Mouse (Mus musculus): ENCODE measurements around the gene Ppp1ca. TPM values are rescaled to one million over a fixed set of nuclear protein-coding genes. Genes with fewer than 3 reads are reported as not detected.

The Ppp1ca gene
- polyA plus RNA-seq, 1 experiment from 2014 or later = 560 TPM

DNA sequence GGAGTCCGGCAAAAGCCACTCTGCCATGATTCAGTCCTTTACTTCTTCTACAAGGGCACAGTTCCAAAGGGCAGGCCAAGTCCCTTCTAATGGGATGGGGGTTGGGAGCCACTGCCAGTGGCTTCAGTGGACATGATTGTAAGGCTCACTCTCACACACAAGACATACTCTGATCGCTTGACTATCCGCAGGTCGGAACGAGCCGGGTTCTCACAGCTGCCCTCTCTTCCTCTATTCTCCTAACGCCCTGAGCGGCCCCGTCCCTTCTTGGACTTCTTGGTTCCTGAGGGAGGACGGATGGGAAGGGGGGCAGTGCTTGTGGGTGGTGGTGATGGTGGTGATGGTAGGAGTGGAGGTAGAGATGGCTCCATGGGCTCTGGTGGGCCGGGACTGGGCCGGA is 35.1 kb upstream of the Ppp1ca start:
- WGBS = 92% methylated on average over 12 of the region's 12 CpGs
- ATAC-seq (replicated peaks) = no peak

DNA sequence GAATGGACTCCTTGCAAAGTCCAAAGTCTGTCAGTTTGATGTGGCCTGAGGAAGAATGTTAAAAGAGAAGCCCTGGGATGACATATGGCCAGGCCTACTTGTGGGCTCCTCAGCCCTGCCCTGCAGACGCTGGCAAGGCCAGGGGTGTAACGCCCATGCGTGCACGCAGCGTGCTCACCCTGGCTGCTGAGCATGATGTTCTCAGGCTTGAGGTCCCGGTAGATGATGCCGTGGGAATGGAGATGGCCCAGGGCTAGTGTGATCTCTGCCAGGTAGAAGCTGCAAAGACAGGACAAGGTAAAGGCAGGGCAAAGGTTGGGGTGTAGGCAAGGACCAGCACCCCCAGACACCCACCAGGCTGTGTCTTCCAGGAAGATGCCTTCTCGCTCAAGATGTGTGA is 32.8 kb upstream of the Ppp1ca start:
- Histone ChIP-seq H3K4me1 (peaks cover 14% of the 10 kb centered on the region), H3K27ac (replicated peaks) (no peak overlapping the region), H3K4me3 (no peak overlapping the region), H3K9me3 (no peaks in the 10 kb centered on the region), H3K4me2 (replicated peaks) (no peak overlapping the region), H3K9ac (replicated peaks) (no peak overlapping the region), H3K36me3 (peaks cover 50% of the 10 kb centered on the region), H3K27me3 (no peaks in the 10 kb centered on the region)
- WGBS = 98% methylated on average over 8 of the region's 8 CpGs
- ATAC-seq (replicated peaks) = no peak

More for the DNA sequence above, 35.1 kb upstream of the Ppp1ca start:
- Histone ChIP-seq H3K4me1 (no peaks in the 10 kb centered on the region), H3K9me3 (no peaks in the 10 kb centered on the region), H3K27ac (replicated peaks) (no peak overlapping the region), H3K4me3 (no peak overlapping the region), H3K27me3 (no peaks in the 10 kb centered on the region), H3K36me3 (peaks cover 50% of the 10 kb centered on the region), H3K9ac (replicated peaks) (no peak overlapping the region), H3K4me2 (replicated peaks) (no peak overlapping the region)

DNA sequence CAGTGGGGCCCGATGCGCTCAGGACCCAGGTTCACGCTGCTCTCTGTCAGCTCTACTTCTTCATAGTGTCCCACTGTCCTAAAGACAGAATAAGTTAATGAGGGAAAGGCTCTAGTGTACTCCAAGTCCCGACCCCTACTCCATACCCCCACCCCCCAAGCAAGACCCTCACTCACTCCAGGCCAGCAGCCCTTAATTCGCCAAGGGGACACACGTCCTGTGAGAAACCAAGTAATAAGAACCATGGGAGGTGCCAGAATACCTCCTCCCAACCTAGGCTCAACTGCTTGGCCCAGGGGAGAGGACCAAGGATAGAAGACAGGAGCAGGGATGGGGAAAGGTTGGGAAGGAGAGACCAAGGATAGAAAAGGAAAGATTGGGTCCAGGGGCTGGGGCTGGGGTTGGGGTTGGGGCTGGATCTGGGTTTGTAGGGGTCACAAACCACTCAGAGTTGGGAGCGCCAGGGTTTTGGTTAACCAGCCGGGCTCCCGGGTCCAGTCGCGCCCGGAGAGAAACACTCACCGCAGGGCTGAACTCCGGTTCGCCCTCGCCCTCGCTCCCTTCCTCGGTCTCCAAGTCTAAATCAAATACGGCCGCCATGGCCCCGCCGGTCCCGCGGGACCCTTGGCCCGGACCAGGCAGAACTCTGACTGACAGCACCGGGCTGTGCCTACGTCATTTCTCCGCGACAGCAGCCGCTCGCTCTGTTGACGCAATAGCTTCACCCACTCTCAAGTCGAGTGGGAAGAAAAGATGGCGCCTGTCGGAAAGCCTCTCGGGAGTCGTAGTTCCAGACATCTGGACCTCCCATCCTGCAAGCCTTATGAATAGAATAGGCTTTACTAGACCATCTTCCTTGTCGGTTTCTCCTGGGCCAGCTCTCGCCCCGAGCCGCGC is 29.0 kb upstream of the Ppp1ca start, which contains the start of gene Rps6kb2:
Gene Rps6kb2 (minus strand): TSS at position 709 of the 897 bp plus-strand sequence.
- H3K36me3 ChIP-seq = peaks cover 32% of the 10 kb centered on the region
- H3K4me3 ChIP-seq = peak within 1 kb of the TSS; percentile 75
- peak; percentile 93 for ATAC-seq (replicated peaks)
- peak within 1 kb of the TSS; percentile 72 for H3K9ac ChIP-seq (replicated peaks)
- peak within 1 kb of the TSS; percentile 81 for H3K27ac ChIP-seq (replicated peaks)
- H3K4me2 ChIP-seq (replicated peaks) = peak within 1 kb of the TSS; percentile 92
- peaks cover 14% of the 10 kb centered on the region for H3K4me1 ChIP-seq
- no peaks in the 10 kb centered on the region for H3K9me3 ChIP-seq
- H3K27me3 ChIP-seq = no peaks in the 10 kb centered on the region
- 7% methylated on average over 42 of the region's 42 CpGs for WGBS

GRCm38 (mm10) chr19:4163543-4163887 is 28.4 kb upstream of the Ppp1ca start:
- Histone ChIP-seq H3K9me3 (no peaks in the 10 kb centered on the region), H3K4me2 (replicated peaks) (peak overlapping the region; percentile 52), H3K9ac (replicated peaks) (peak overlapping the region; percentile 44), H3K27ac (replicated peaks) (peak overlapping the region; percentile 81), H3K27me3 (no peaks in the 10 kb centered on the region), H3K4me3 (peak overlapping the region; percentile 75), H3K4me1 (peaks cover 15% of the 10 kb centered on the region), H3K36me3 (peaks cover 26% of the 10 kb centered on the region)
- ATAC-seq (replicated peaks) = peak; percentile 42; the same call in 1 of the 2 replicates
- WGBS = 29% methylated on average over 4 of the region's 4 CpGs

DNA sequence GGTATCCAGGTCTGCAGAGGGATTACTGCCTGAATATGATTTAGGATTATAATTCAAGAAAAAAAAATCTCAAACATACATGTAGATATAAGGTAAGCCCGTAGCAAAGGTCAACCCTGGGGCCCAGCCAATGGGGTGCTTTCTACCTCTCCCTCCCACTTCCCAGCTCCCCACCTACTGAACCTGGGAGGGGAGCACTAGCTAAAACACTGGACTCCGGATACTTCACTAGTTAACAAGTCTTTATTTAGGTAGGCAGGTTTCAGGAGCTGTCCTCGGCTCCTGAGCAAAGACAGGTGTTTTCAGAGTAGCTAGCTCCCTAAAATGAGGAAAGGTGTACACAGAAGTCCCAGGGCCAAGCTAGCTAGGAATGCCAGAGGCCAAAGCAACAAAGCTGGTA is 27.8 kb upstream of the Ppp1ca start:
- Histone ChIP-seq H3K4me3 (no peak overlapping the region), H3K4me2 (replicated peaks) (no peak overlapping the region), H3K27me3 (no peaks in the 10 kb centered on the region), H3K27ac (replicated peaks) (no peak overlapping the region), H3K9me3 (no peaks in the 10 kb centered on the region), H3K9ac (replicated peaks) (no peak overlapping the region), H3K36me3 (peaks cover 20% of the 10 kb centered on the region), H3K4me1 (peaks cover 19% of the 10 kb centered on the region)
- 81% methylated on average over 3 of the region's 3 CpGs for WGBS
- ATAC-seq (replicated peaks) = no peak

GRCm38 (mm10) chr19:4164721-4165120 is 27.1 kb upstream of the Ppp1ca start:
- Histone ChIP-seq H3K27ac (replicated peaks) (no peak overlapping the region), H3K4me3 (no peak overlapping the region), H3K36me3 (peaks cover 15% of the 10 kb centered on the region; the same call in 1 of the 2 replicates), H3K4me1 (peaks cover 20% of the 10 kb centered on the region), H3K9ac (replicated peaks) (no peak overlapping the region), H3K9me3 (no peaks in the 10 kb centered on the region), H3K4me2 (replicated peaks) (no peak overlapping the region), H3K27me3 (no peaks in the 10 kb centered on the region)
- WGBS = 75% methylated on average over 2 of the region's 2 CpGs
- no peak for ATAC-seq (replicated peaks)

- Histone ChIP-seq H3K4me1 (peaks cover 26% of the 10 kb centered on the region), H3K4me3 (no peak overlapping the region), H3K9ac (replicated peaks) (no peak overlapping the region), H3K9me3 (no peaks in the 10 kb centered on the region), H3K27ac (replicated peaks) (no peak overlapping the region), H3K27me3 (no peaks in the 10 kb centered on the region), H3K4me2 (replicated peaks) (no peak overlapping the region), H3K36me3 (no peaks in the 10 kb centered on the region)
- no peak for ATAC-seq (replicated peaks)
- 81% methylated on average over 9 of the region's 9 CpGs for WGBS
Observed at GRCm38 (mm10) chr19:4166678-4167476, 25.0 kb upstream of the Ppp1ca start.

DNA sequence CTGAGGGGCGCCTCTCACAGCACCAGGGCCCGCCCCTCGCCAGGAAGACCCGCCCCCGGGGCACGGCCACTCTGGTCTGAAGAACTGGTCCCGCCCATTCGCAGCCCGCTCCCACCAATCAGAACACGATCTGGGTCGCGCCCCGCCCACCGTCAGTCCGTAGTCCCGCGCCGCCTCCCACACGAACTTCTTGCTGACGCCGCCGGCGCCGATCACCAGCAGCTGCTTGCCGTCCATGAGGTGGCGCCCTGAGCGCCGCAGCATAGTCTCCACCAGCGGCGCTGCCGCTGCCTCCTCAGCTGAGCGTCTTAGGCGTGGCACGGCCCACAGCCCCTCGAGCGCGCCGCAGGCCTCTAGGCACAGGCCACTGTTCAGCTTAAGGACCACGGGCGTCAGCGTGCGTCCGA is 22.5 kb upstream of the Ppp1ca start:
- Histone ChIP-seq H3K4me1 (peaks cover 12% of the 10 kb centered on the region), H3K4me3 (peak overlapping the region; percentile 49), H3K4me2 (replicated peaks) (peak overlapping the region; percentile 93), H3K9me3 (no peaks in the 10 kb centered on the region), H3K27me3 (no peaks in the 10 kb centered on the region), H3K27ac (replicated peaks) (peak overlapping the region; percentile 91), H3K9ac (replicated peaks) (peak overlapping the region; percentile 80), H3K36me3 (no peaks in the 10 kb centered on the region)
- WGBS = 0% methylated on average over 43 of the region's 43 CpGs
- peak; percentile 95 for ATAC-seq (replicated peaks)

- H3K27ac ChIP-seq (replicated peaks) = peak overlapping the region; percentile 91
- no peaks in the 10 kb centered on the region for H3K27me3 ChIP-seq
- H3K4me1 ChIP-seq = peaks cover 12% of the 10 kb centered on the region
- H3K4me3 ChIP-seq = peak overlapping the region; percentile 49
- H3K9me3 ChIP-seq = no peaks in the 10 kb centered on the region
- H3K9ac ChIP-seq (replicated peaks) = peak overlapping the region; percentile 80
- WGBS = 4% methylated on average over 27 of the region's 27 CpGs
- H3K4me2 ChIP-seq (replicated peaks) = peak overlapping the region; percentile 93
- no peaks in the 10 kb centered on the region for H3K36me3 ChIP-seq
- ATAC-seq (replicated peaks) = peak; percentile 71
Observed at GRCm38 (mm10) chr19:4169810-4170209, 22.1 kb upstream of the Ppp1ca start.

DNA sequence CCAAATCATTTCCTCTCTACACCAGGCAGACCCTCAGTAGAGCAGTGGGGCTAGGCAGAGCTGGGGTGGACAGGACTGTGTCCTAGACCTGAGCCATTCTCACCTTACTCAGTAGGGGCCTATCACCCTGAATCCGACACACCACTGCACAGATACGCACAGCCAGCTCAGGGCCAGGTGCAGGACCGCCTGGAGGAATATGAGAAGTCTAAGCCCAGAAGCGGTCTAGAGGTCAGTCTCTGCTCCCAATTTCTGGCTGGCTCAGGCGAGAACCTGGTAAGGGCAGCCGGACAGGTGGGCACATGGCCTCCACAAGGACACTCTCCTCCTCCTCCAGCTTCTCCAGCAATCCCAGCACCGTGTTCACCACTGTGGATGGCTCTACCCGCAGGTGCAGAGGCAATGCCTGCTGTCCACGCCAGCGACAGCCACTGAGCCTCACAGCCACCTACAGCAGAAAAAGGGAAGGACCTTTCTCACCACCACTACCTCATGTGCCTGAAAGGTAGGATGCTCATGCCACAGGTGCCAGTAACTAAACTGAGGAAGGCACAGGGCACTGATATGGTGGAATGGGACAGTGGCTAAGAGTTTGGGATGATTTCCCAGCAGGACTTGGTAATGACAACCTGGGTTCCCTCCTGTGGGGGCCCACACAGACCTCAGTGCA is 21.0 kb upstream of the Ppp1ca start:
- H3K27me3 ChIP-seq = no peaks in the 10 kb centered on the region
- H3K4me3 ChIP-seq = no peak overlapping the region
- H3K27ac ChIP-seq (replicated peaks) = no peak overlapping the region
- H3K4me1 ChIP-seq = peaks cover 20% of the 10 kb centered on the region
- no peak overlapping the region for H3K9ac ChIP-seq (replicated peaks)
- no peaks in the 10 kb centered on the region for H3K9me3 ChIP-seq
- no peaks in the 10 kb centered on the region for H3K36me3 ChIP-seq
- WGBS = 89% methylated on average over 10 of the region's 10 CpGs
- ATAC-seq (replicated peaks) = no peak
- no peak overlapping the region for H3K4me2 ChIP-seq (replicated peaks)

DNA sequence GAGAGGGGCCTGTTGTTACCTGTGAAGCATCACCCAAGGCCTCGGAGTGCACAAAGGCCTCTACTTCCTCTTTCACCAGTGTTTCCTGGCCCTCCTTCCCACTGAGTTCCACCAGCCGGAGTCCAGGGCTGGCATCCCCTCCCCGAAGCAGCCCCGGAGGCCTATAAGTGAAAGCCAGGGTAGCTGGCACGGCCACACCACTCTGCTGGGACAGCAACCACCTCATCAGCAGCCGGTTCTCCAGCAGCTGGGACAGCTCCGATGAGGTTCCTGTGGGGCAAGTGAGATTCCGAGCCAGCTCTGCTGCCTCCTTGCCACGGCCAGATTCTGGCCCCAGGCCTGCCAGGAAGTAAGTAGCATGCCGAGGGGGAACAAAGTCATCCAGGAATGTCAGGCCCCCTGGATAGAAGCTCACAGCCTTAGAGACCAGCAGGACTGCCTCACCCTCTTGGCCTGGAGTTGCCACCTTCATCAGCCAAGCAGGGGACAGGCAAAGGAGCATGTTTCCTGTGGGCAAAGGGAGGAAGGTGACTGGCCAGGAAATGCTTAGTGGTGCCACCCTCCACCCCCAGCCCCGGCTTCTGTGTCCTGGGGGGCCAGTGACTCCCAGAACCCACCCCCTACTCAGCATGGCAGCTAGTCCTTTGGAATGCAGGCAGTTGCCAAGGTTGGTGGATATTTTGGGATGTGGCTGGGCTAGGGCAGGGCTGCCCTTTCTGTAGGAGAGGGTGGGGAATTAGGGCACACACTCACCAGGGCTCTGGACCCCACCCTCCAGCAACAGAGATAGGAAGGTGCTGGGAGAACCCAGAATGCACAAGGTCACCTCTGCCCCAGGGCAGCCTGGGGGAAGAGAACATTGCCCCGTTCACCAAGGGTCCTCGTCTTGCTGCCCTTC is 20.2 kb upstream of the Ppp1ca start:
- Histone ChIP-seq H3K4me1 (peaks cover 20% of the 10 kb centered on the region), H3K9ac (replicated peaks) (no peak overlapping the region), H3K9me3 (no peaks in the 10 kb centered on the region), H3K27ac (replicated peaks) (no peak overlapping the region), H3K4me2 (replicated peaks) (no peak overlapping the region), H3K27me3 (no peaks in the 10 kb centered on the region), H3K4me3 (no peak overlapping the region), H3K36me3 (no peaks in the 10 kb centered on the region)
- ATAC-seq (replicated peaks) = no peak
- WGBS = 77% methylated on average over 13 of the region's 13 CpGs
